Mouse (Mus musculus): ENCODE measurements at regions not wholly inside any gene's neighbourhood (a gene's known extent, or its start where the extent isn't known, plus 50 kb on each side); places are given as distances from the start of the nearest gene placed in this dataset.

DNA sequence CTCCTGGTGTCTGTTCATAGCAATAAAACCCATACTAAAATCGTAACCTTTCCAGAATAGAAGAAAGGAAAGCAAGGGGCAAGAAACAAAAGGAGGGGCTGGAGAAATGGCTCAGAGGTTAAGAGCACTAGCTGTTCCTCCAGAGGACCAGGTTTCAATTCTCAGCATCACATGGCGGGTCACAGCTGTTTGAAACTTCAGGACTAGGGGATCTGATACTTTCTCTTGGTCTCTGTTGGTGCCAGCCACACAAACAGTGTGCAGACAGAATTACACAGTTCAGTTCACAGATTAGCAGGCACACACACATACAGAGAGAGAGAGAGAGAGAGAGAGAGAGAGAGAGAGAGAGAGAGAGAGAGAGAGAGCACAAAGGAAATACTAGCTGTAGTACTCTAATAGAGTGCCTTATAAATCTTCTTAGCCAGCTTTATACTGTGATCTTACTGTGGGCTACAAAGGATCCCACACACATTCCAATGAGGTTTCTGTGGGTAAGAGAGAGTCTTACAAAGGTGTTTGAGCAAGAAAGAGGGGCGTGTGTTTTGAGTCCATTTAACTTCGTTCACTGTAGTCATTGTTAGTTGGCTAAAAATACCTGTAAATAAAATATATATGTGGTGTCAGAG lies 89.2 kb upstream of the Cops8 start:
- TF ChIP-seq CTCF (IDR thresholded peaks at IDR 0.05; ENCODE audit: borderline replicate concordance, control insufficient read depth, extremely low read depth, insufficient read depth, low read length, poor library complexity), result no peak
- TF ChIP-seq POLR2A (IDR thresholded peaks at IDR 0.05; ENCODE audit: control insufficient read depth, extremely low read depth, insufficient read depth, low read length, poor library complexity), result no peak
